Mouse (Mus musculus) hindbrain, embryonic 10.5 days (tissue): ENCODE measurements around the gene Nuak1. TPM values are rescaled to one million over a fixed set of nuclear protein-coding genes. Genes with fewer than 3 reads are reported as not detected.

Source experiments
- DNase-seq: peaks from one replicate; pipeline ENCODE4 v3.0.0-alpha.2; 2017; ENCODE audit warnings: low spot score
- H3K27ac ChIP-seq: fragments of 300-500 bp; sonication (generic); 2 replicates; pipeline ENCODE4 v1.5.1; 2016; ENCODE audit warnings: mild to moderate bottlenecking, moderate library complexity
- H3K27me3 ChIP-seq: fragments of 300-500 bp; sonication (generic); 2 replicates; pipeline ENCODE4 v1.6.1; 2016; ENCODE audit warnings: mild to moderate bottlenecking; ENCODE audit not compliant: poor library complexity, insufficient read depth, severe bottlenecking
- H3K36me3 ChIP-seq: fragments of 300-500 bp; sonication (generic); 2 replicates; pipeline ENCODE4 v1.6.1; 2016; ENCODE audit warnings: mild to moderate bottlenecking, moderate library complexity
- H3K4me1 ChIP-seq: fragments of 300-500 bp; sonication (generic); replicated peaks from 2 replicates; pipeline ENCODE4 v1.6.1; 2016; ENCODE audit warnings: mild to moderate bottlenecking
- H3K4me3 ChIP-seq: fragments of 300-500 bp; sonication (generic); 2 replicates; pipeline ENCODE4 v1.5.1; 2016; ENCODE audit warnings: mild to moderate bottlenecking, moderate library complexity
- H3K9me3 ChIP-seq: fragments of 300-500 bp; sonication (generic); 2 replicates; pipeline ENCODE4 v1.6.1; 2016; ENCODE audit warnings: mild to moderate bottlenecking, moderate library complexity
- WGBS: fragments of 180-500 bp; shearing (Covaris S2); methylation state at CpG from one replicate; pipeline ENCODE4 v1.1.7; 2016; 5-methylcytosine and 5-hydroxymethylcytosine counted together
- polyA plus RNA-seq: library from polyadenylated mRNA; unstranded; fragments of >200 nt; fragmentation: Nextera tagmentation; extraction: Ambion mirVana; gene quantifications from 2 replicates; pipeline ENCODE4 v1.2.1, GENCODE M21; 2016

The Nuak1 gene
- polyA plus RNA-seq, 1 experiment from 2014 or later: 3.7 TPM

DNA sequence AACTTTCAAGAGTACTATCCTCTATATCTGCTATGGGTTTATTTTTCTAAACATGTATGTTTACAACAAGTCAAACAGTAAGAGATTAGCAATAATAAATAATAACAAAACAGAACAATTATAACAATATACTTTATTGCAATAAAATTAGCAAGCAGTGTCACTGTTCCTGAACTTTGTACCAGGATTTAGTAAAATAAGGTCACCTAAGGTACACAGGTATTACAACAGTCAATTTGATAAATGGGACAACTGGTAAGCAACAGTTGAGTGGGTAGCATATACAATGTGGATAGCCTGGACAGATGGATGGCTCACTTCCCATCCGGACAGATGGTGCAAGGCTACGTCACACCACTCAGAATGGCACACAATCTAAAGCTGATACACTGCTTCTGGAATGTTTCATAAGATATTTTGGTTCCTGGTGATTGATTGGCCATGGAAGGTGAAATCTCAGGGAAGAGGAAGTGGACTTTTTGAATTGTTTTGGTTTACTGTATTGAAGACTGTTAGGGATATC, 59.1 kb downstream of the Nuak1 start:
- no peaks in the 10 kb centered on the region for H3K9me3 ChIP-seq
- WGBS: 95% methylated on average over 2 of the region's 2 CpGs
- no peak overlapping the region for H3K4me3 ChIP-seq
- no peak for DNase-seq
- peaks cover 60% of the 10 kb centered on the region for H3K36me3 ChIP-seq
- no peaks in the 10 kb centered on the region for H3K27me3 ChIP-seq
- peaks cover 49% of the 10 kb centered on the region for H3K4me1 ChIP-seq
- H3K27ac ChIP-seq: peak overlapping the region; percentile 78; the same call in 1 of the 2 replicates

DNA sequence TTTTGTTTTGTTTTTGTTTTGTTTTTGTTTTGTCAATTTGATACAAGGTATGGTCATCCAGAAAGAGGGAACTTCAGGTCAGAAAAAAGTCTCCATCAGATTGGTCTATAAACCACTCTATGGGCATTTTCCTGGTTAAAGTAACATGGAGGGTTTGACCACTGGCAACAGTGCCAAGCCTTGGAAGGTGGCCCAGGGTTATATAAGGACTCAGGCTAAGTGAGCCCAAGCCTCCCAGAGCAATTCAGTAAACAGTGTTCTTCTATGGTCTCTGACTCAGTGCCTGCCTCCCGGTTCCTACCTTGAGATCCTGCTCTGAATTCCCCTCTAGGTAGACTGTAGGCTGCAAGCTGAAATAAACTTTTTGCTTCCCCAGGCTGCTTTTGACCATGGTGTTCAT, 61.0 kb downstream of the Nuak1 start:
- 97% methylated on average over 1 of the region's 1 CpGs for WGBS

GRCm38 (mm10) chr10:84377956-84378355, 62.4 kb downstream of the Nuak1 start:
- peaks cover 82% of the 10 kb centered on the region for H3K36me3 ChIP-seq
- no peak for DNase-seq
- WGBS: 95% methylated on average over 11 of the region's 11 CpGs

More for the DNA sequence above, 61.0 kb downstream of the Nuak1 start:
- Histone ChIP-seq H3K9me3 (no peaks in the 10 kb centered on the region), H3K27ac (no peak overlapping the region), H3K4me1 (peaks cover 29% of the 10 kb centered on the region), H3K4me3 (no peak overlapping the region), H3K36me3 (peaks cover 68% of the 10 kb centered on the region), H3K27me3 (no peaks in the 10 kb centered on the region)
- DNase-seq: no peak

DNA sequence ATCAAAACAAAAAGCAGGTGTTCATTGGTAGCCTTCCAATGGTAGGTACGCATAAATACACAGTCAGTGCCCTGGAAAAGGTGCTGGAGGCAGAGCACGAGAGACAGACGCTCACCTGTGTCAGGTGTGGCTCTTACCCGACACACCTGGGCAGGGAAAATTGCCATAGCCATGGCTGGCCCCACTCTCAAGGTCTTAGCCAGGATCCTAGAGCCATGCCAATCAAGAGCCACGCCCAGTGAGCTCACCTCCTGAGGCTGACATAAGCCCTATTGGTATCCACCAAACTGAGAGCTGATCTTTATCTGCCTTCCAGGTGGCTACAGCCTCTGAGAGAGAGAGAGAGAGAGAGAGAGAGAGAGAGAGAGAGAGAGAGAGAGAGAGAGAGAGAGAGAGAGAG, 64.1 kb downstream of the Nuak1 start:
- Histone ChIP-seq H3K27me3 (no peaks in the 10 kb centered on the region), H3K36me3 (peaks cover 83% of the 10 kb centered on the region), H3K9me3 (no peaks in the 10 kb centered on the region), H3K4me1 (peaks cover 28% of the 10 kb centered on the region), H3K27ac (no peak overlapping the region), H3K4me3 (no peak overlapping the region)
- 84% methylated on average over 5 of the region's 5 CpGs for WGBS
- DNase-seq: no peak

More at GRCm38 (mm10) chr10:84377956-84378355, 62.4 kb downstream of the Nuak1 start:
- H3K27me3 ChIP-seq: no peaks in the 10 kb centered on the region
- H3K9me3 ChIP-seq: no peaks in the 10 kb centered on the region
- H3K4me3 ChIP-seq: no peak overlapping the region
- H3K4me1 ChIP-seq: peaks cover 26% of the 10 kb centered on the region
- no peak overlapping the region for H3K27ac ChIP-seq

DNA sequence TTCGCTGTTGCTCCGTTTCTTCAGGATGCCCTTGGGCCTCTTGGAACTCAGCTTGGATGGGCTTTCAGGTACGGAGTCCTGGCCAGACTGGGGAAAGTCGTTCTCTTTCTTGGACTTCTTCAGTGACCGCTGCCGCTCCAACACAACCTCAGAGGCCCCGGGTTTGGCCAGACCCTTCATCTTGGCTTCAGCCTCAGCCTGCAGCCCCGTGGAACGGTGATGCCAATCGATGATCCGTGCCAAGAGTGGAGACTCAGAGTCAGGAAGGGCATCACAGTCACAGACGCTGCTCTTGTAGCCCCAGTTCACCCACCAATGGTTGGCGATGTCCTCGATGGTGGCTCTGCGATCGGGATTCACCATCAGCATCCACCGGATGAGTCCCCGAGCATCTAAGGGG, 65.4 kb downstream of the Nuak1 start:
- WGBS: 96% methylated on average over 18 of the region's 18 CpGs
- no peaks in the 10 kb centered on the region for H3K27me3 ChIP-seq
- no peaks in the 10 kb centered on the region for H3K9me3 ChIP-seq
- H3K36me3 ChIP-seq: peaks cover 74% of the 10 kb centered on the region
- DNase-seq: no peak
- no peak overlapping the region for H3K27ac ChIP-seq
- peaks cover 29% of the 10 kb centered on the region for H3K4me1 ChIP-seq
- H3K4me3 ChIP-seq: no peak overlapping the region

- Histone ChIP-seq H3K4me3 (no peak overlapping the region), H3K36me3 (peaks cover 64% of the 10 kb centered on the region), H3K4me1 (peaks cover 29% of the 10 kb centered on the region), H3K9me3 (no peaks in the 10 kb centered on the region), H3K27me3 (no peaks in the 10 kb centered on the region), H3K27ac (no peak overlapping the region)
- 79% methylated on average over 2 of the region's 2 CpGs for WGBS
- no peak for DNase-seq
These were observed 66.9 kb downstream of the Nuak1 start for GRCm38 (mm10) chr10:84373476-84373875.

- WGBS: 41% methylated on average over 18 of the region's 18 CpGs
- H3K4me3 ChIP-seq: peak overlapping the region; percentile 29
- H3K27me3 ChIP-seq: no peaks in the 10 kb centered on the region
- no peaks in the 10 kb centered on the region for H3K9me3 ChIP-seq
- H3K27ac ChIP-seq: peak overlapping the region; percentile 76
- peaks cover 54% of the 10 kb centered on the region for H3K36me3 ChIP-seq
- DNase-seq: peak; percentile 35
- peaks cover 29% of the 10 kb centered on the region for H3K4me1 ChIP-seq
These were observed 68.0 kb downstream of the Nuak1 start for GRCm38 (mm10) chr10:84372161-84373095.

DNA sequence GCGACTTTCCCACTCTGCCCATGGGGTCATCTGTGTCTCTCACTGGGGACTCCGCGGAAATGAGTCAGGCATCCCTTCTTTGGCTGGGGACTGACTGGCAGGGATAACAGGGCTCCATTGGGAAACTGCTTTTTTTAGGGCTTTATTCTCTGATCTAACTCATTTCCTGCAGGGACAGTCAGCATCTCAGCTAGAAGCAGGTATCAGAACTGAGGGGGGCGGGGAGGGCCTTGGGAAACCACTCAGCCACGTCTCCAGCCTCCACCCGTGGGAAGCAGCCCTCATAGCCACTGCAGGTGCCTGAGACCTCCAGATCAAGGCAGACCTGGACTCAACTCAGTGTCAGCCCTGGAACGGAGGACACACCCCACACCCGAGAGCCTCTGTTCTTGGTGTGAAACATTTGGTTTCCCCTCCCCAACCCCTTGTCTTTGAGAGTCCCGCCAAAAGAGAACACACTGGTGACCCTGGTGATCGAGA, 68.7 kb downstream of the Nuak1 start:
- Histone ChIP-seq H3K9me3 (no peaks in the 10 kb centered on the region), H3K4me3 (peak overlapping the region; percentile 29), H3K4me1 (peaks cover 29% of the 10 kb centered on the region), H3K27me3 (no peaks in the 10 kb centered on the region), H3K36me3 (peaks cover 50% of the 10 kb centered on the region), H3K27ac (peak overlapping the region; percentile 76)
- no peak for DNase-seq
- 34% methylated on average over 10 of the region's 10 CpGs for WGBS

DNA sequence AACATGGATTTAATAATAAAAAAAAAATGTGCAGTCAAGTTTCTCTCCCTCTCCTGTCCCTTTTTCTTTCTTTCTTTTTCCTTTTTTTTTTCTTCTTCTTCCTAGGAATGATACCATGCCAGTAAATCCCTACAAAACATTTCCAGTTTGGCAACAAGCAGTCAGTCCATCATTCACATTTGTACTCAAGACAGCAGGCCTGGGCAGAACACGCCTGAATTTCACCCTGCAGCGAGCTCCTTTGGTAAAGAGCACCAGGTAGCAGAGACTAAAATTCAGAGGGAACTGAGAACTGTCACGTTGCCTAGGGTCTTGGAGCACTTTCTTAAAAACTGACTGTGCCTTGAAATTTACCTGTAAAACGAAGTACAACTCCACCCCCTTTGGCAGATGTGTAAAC, 69.2 kb downstream of the Nuak1 start:
- Histone ChIP-seq H3K4me1 (peaks cover 29% of the 10 kb centered on the region), H3K9me3 (no peaks in the 10 kb centered on the region), H3K27ac (peak overlapping the region; percentile 76), H3K36me3 (peaks cover 45% of the 10 kb centered on the region), H3K4me3 (no peak overlapping the region), H3K27me3 (no peaks in the 10 kb centered on the region)
- WGBS: 68% methylated on average over 4 of the region's 4 CpGs
- DNase-seq: no peak

GRCm38 (mm10) chr10:84369646-84370314, 70.6 kb downstream of the Nuak1 start:
- Histone ChIP-seq H3K27me3 (no peaks in the 10 kb centered on the region), H3K4me3 (no peak overlapping the region), H3K4me1 (peaks cover 29% of the 10 kb centered on the region), H3K9me3 (no peaks in the 10 kb centered on the region), H3K36me3 (peaks cover 31% of the 10 kb centered on the region), H3K27ac (no peak overlapping the region)
- no peak for DNase-seq
- 92% methylated on average over 11 of the region's 11 CpGs for WGBS

GRCm38 (mm10) chr10:84368185-84368584, 72.2 kb downstream of the Nuak1 start:
- no peaks in the 10 kb centered on the region for H3K9me3 ChIP-seq
- peaks cover 15% of the 10 kb centered on the region; the same call in 1 of the 2 replicates for H3K36me3 ChIP-seq
- no peak overlapping the region for H3K27ac ChIP-seq
- H3K4me1 ChIP-seq: peaks cover 20% of the 10 kb centered on the region
- no peaks in the 10 kb centered on the region for H3K27me3 ChIP-seq
- H3K4me3 ChIP-seq: no peak overlapping the region
- no peak for DNase-seq
- WGBS: 95% methylated on average over 3 of the region's 3 CpGs

GRCm38 (mm10) chr10:84365166-84365865, 75.1 kb downstream of the Nuak1 start:
- no peaks in the 10 kb centered on the region for H3K9me3 ChIP-seq
- H3K27ac ChIP-seq: no peak overlapping the region
- DNase-seq: no peak
- no peaks in the 10 kb centered on the region for H3K4me1 ChIP-seq
- H3K27me3 ChIP-seq: no peaks in the 10 kb centered on the region
- WGBS: 83% methylated on average over 7 of the region's 7 CpGs
- peaks cover 6% of the 10 kb centered on the region; the same call in 1 of the 2 replicates for H3K36me3 ChIP-seq
- H3K4me3 ChIP-seq: no peak overlapping the region
